Mouse (Mus musculus): ENCODE measurements around the gene Arfrp1. TPM values are rescaled to one million over a fixed set of nuclear protein-coding genes. Genes with fewer than 3 reads are reported as not detected.

Gene Arfrp1
- polyA plus RNA-seq, 2 experiments: 50.0 to 89.9 TPM

GRCm38 (mm10) chr2:181363946-181364345, 1.3 kb downstream of the Arfrp1 start:
- H3K27me3 ChIP-seq (ENCODE audit: control insufficient read depth, insufficient read depth, low read length): no peaks in the 10 kb centered on the region
- peak overlapping the region; percentile 85 for H3K4me3 ChIP-seq (replicated peaks; ENCODE audit: low read length)
- DNase-seq (ENCODE audit: low spot score) (no peak), ATAC-seq (ENCODE audit: low FRiP score, low read depth) (no peak)
- H3K9me3 ChIP-seq (ENCODE audit: control insufficient read depth, low read length): no peaks in the 10 kb centered on the region
- peak overlapping the region; percentile 88 for H3K9ac ChIP-seq (ENCODE audit: low read depth, low read length, severe bottlenecking)
- H3K36me3 ChIP-seq (ENCODE audit: control insufficient read depth, insufficient read depth, low read length): peaks cover 44% of the 10 kb centered on the region
- H3K27ac ChIP-seq (replicated peaks; ENCODE audit: low read depth, low read length): no peak overlapping the region
- peaks cover 18% of the 10 kb centered on the region for H3K4me1 ChIP-seq (ENCODE audit: control insufficient read depth, insufficient read depth, low read length)
- 87% methylated on average over 3 of the region's 3 CpGs for WGBS
- no peak for TF ChIP-seq POLR2A (IDR thresholded peaks at IDR 0.05; ENCODE audit: borderline replicate concordance, extremely low read depth, insufficient read depth, insufficient read length)
- peak overlapping the region; percentile 91 for H3K4me2 ChIP-seq (replicated peaks; ENCODE audit: low read depth, low read length, severe bottlenecking)

DNA sequence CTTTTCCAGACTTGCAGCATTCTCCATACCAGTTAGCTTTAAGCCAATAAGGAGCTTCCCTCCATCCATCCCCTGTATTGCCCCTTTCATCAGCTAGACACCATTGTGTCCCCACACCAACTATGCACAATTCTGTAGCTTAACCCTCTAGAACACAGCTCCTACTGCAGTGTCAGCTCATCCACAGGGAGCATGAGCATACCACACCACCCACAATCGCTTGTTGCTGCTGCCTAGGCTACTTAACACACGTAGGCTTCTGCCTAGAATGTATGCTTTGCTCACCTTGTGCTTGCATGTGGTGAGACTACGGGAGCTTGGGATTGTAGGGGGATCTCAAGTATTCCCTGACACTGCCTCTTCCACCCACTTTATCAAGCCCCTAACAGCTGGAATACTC, 8.4 kb downstream of the Arfrp1 start:
- H3K27ac ChIP-seq (replicated peaks; ENCODE audit: low read depth, low read length): no peak overlapping the region
- ATAC-seq (ENCODE audit: low FRiP score, low read depth): no peak
- no peaks in the 10 kb centered on the region for H3K4me1 ChIP-seq (ENCODE audit: control insufficient read depth, insufficient read depth, low read length)
- H3K9ac ChIP-seq (ENCODE audit: low read depth, low read length, severe bottlenecking): no peak overlapping the region
- 94% methylated on average over 3 of the region's 3 CpGs for WGBS
- no peak for DNase-seq (ENCODE audit: low spot score)
- H3K4me2 ChIP-seq (replicated peaks; ENCODE audit: low read depth, low read length, severe bottlenecking): no peak overlapping the region
- no peaks in the 10 kb centered on the region for H3K9me3 ChIP-seq (ENCODE audit: control insufficient read depth, low read length)
- H3K27me3 ChIP-seq (ENCODE audit: control insufficient read depth, insufficient read depth, low read length): no peaks in the 10 kb centered on the region
- H3K36me3 ChIP-seq (ENCODE audit: control insufficient read depth, insufficient read depth, low read length): peaks cover 84% of the 10 kb centered on the region
- H3K4me3 ChIP-seq (replicated peaks; ENCODE audit: low read length): no peak overlapping the region
- no peak for TF ChIP-seq POLR2A (IDR thresholded peaks at IDR 0.05; ENCODE audit: borderline replicate concordance, extremely low read depth, insufficient read depth, insufficient read length)

- H3K9me3 ChIP-seq (ENCODE audit: control insufficient read depth, low read length): no peaks in the 10 kb centered on the region
- no peak overlapping the region for H3K27ac ChIP-seq (replicated peaks; ENCODE audit: low read depth, low read length)
- H3K4me3 ChIP-seq (replicated peaks; ENCODE audit: low read length): no peak overlapping the region
- no peaks in the 10 kb centered on the region for H3K27me3 ChIP-seq (ENCODE audit: control insufficient read depth, insufficient read depth, low read length)
- H3K36me3 ChIP-seq (ENCODE audit: control insufficient read depth, insufficient read depth, low read length): peaks cover 86% of the 10 kb centered on the region
- no peaks in the 10 kb centered on the region for H3K4me1 ChIP-seq (ENCODE audit: control insufficient read depth, insufficient read depth, low read length)
- ATAC-seq (ENCODE audit: low FRiP score, low read depth) (no peak), DNase-seq (ENCODE audit: low spot score) (no peak)
- WGBS: 96% methylated on average over 6 of the region's 6 CpGs
- no peak overlapping the region for H3K9ac ChIP-seq (ENCODE audit: low read depth, low read length, severe bottlenecking)
- no peak overlapping the region for H3K4me2 ChIP-seq (replicated peaks; ENCODE audit: low read depth, low read length, severe bottlenecking)
- no peak for TF ChIP-seq POLR2A (IDR thresholded peaks at IDR 0.05; ENCODE audit: borderline replicate concordance, extremely low read depth, insufficient read depth, insufficient read length)
These were observed 22.4 kb downstream of the Arfrp1 start for GRCm38 (mm10) chr2:181342766-181343165.

DNA sequence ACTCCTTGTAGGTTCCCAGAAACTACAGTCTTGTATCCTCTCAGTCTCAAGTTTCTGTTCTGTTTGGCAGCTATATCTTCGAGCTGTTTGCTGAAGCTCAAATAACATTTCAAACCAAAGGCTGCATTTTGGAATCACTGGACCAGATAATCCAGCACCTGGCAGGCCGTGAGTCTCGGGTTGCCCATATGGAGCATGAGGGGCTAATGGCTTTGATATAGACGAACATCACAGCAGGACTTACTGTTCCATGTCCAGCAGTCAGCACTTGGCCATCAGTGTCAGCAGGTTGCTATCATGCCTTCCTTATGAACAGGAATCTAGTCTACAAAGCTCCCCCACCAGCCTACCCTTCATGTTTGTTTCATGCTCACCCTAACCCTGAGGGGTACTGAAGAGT, 24.8 kb downstream of the Arfrp1 start:
- WGBS: 79% methylated on average over 4 of the region's 4 CpGs
- no peak for TF ChIP-seq POLR2A (IDR thresholded peaks at IDR 0.05; ENCODE audit: borderline replicate concordance, extremely low read depth, insufficient read depth, insufficient read length)
- Histone ChIP-seq H3K36me3 (ENCODE audit: control insufficient read depth, insufficient read depth, low read length) (peaks cover 77% of the 10 kb centered on the region), H3K4me2 (replicated peaks; ENCODE audit: low read depth, low read length, severe bottlenecking) (no peak overlapping the region), H3K9me3 (ENCODE audit: control insufficient read depth, low read length) (no peaks in the 10 kb centered on the region), H3K27me3 (ENCODE audit: control insufficient read depth, insufficient read depth, low read length) (no peaks in the 10 kb centered on the region), H3K4me1 (ENCODE audit: control insufficient read depth, insufficient read depth, low read length) (no peaks in the 10 kb centered on the region), H3K9ac (ENCODE audit: low read depth, low read length, severe bottlenecking) (no peak overlapping the region), H3K27ac (replicated peaks; ENCODE audit: low read depth, low read length) (no peak overlapping the region), H3K4me3 (replicated peaks; ENCODE audit: low read length) (no peak overlapping the region)
- DNase-seq (ENCODE audit: low spot score): no peak
- no peak for ATAC-seq (ENCODE audit: low FRiP score, low read depth)

DNA sequence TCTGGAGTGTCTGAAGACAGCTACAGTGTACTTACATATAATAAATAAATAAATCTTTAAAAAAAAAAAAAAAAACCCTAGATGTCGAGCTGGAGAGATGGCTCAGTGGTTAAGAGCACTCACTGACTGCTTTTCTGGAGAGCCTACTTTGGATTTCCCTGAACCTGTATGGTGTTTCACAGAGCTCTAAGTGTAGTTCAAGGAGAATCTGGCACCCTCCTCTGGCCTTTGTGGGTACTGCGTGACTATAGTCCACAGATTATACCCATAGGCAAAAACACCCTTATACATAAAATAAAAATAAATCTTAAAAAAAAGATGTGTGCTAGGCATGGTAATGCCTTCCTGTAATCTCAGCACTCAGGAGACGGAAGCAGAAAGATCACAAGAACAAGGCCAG, 31.2 kb downstream of the Arfrp1 start:
- Histone ChIP-seq H3K4me2 (replicated peaks; ENCODE audit: low read depth, low read length, severe bottlenecking) (no peak overlapping the region), H3K27ac (replicated peaks; ENCODE audit: low read depth, low read length) (no peak overlapping the region), H3K36me3 (ENCODE audit: control insufficient read depth, insufficient read depth, low read length) (peaks cover 69% of the 10 kb centered on the region), H3K27me3 (ENCODE audit: control insufficient read depth, insufficient read depth, low read length) (no peaks in the 10 kb centered on the region), H3K9ac (ENCODE audit: low read depth, low read length, severe bottlenecking) (no peak overlapping the region), H3K9me3 (ENCODE audit: control insufficient read depth, low read length) (no peaks in the 10 kb centered on the region), H3K4me1 (ENCODE audit: control insufficient read depth, insufficient read depth, low read length) (no peaks in the 10 kb centered on the region), H3K4me3 (replicated peaks; ENCODE audit: low read length) (no peak overlapping the region)
- TF ChIP-seq POLR2A (IDR thresholded peaks at IDR 0.05; ENCODE audit: borderline replicate concordance, extremely low read depth, insufficient read depth, insufficient read length): no peak
- ATAC-seq (ENCODE audit: low FRiP score, low read depth) (0 out of 2 replicates have a peak, but pooled peaks have one; percentile 44), DNase-seq (ENCODE audit: low spot score) (peak; percentile 82)
- WGBS: 66% methylated on average over 3 of the region's 3 CpGs

DNA sequence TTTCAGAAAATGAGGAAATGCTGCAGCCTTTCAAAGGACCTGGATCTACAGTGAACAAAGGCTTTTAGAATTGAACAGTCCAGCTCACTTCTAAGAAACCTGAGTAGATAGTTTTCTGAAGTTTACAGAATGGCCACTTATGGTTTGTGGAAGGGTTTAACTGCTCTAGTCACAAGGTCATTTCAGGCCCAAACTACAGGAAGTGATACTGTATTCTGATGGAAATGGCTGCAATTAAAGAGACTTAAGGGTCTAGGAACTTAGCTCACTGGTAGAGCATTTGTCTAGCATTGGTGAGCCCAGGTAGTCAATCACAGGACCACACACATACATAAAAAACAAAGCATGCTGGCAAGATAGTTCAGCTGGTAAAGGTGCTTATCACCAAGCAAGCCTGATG, 32.7 kb downstream of the Arfrp1 start:
- DNase-seq (ENCODE audit: low spot score) (no peak), ATAC-seq (ENCODE audit: low FRiP score, low read depth) (no peak)
- TF ChIP-seq POLR2A (IDR thresholded peaks at IDR 0.05; ENCODE audit: borderline replicate concordance, extremely low read depth, insufficient read depth, insufficient read length): no peak
- Histone ChIP-seq H3K27me3 (ENCODE audit: control insufficient read depth, insufficient read depth, low read length) (no peaks in the 10 kb centered on the region), H3K4me2 (replicated peaks; ENCODE audit: low read depth, low read length, severe bottlenecking) (no peak overlapping the region), H3K36me3 (ENCODE audit: control insufficient read depth, insufficient read depth, low read length) (peaks cover 69% of the 10 kb centered on the region), H3K4me1 (ENCODE audit: control insufficient read depth, insufficient read depth, low read length) (no peaks in the 10 kb centered on the region), H3K9ac (ENCODE audit: low read depth, low read length, severe bottlenecking) (no peak overlapping the region), H3K9me3 (ENCODE audit: control insufficient read depth, low read length) (no peaks in the 10 kb centered on the region), H3K4me3 (replicated peaks; ENCODE audit: low read length) (no peak overlapping the region), H3K27ac (replicated peaks; ENCODE audit: low read depth, low read length) (no peak overlapping the region)
